Mouse (Mus musculus) left cerebral cortex, postnatal 4 days (tissue): ENCODE results near the gene Tc2n. TPM values are rescaled to one million over a fixed set of nuclear protein-coding genes. Genes with fewer than 3 reads are reported as not detected.

ENCODE experiments used
- total RNA-seq, 2 experiments: library from RNA; stranded (reverse); gene quantifications; 2 replicates each; pipeline ENCODE4 v1.2.3; 2021

Tc2n gene
- total RNA-seq, 2 experiments from 2014 or later: 0.38 to 0.64 TPM

Other genes with a start within 250 kb of the Tc2n start
- 1 to 10 TPM; 9.2 TPM for gene Fbln5, start 100.5 kb upstream of the Tc2n start, total RNA-seq
- 10 to 100 TPM; 23.7 to 26.1 TPM for gene Trip11, start 194.7 kb upstream of the Tc2n start, total RNA-seq
- 10 to 100 TPM; 15.1 to 18.7 TPM for gene Atxn3, start 239.7 kb upstream of the Tc2n start, total RNA-seq